Mouse (Mus musculus): ENCODE measurements at regions not wholly inside any gene's neighbourhood (a gene's known extent, or its start where the extent isn't known, plus 50 kb on each side); places are given as distances from the start of the nearest gene placed in this dataset.

DNA sequence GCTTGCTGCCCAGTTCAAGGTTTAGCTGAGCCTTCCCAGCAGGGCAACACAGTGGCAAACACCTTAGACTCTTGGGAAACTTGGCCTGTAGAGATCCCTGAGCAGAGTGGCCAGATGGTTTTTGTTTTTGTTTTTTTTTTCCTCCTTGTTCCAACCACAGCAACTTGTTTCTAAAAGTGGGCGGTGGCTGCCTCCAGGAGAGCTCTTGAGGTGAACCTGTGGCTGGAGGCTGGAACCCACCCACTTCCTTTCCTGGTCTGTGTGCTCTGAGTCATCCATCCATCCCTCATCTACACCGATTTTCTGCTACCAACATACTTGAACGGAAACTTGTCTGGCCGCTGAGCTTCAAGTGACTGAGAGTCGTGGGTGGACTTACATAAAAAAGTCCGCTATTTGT, 107.4 kb upstream of the Fut8 start:
- ATAC-seq (ENCODE audit: low read depth): peak; percentile 74
- H3K4me1 ChIP-seq (replicated peaks; ENCODE audit: control insufficient read depth, insufficient read depth, low read length): peaks cover 11% of the 10 kb centered on the region; the same call in 1 of the 2 replicates
- no peaks in the 10 kb centered on the region for H3K36me3 ChIP-seq (ENCODE audit: control insufficient read depth, insufficient read depth, low read length)
- 41% methylated on average over 6 of the region's 6 CpGs for WGBS
- no peak overlapping the region for H3K4me3 ChIP-seq (ENCODE audit: low read length)
- 0 out of 2 replicates have a peak overlapping the region, but pooled peaks have one; percentile 5 for H3K27ac ChIP-seq (ENCODE audit: low read length)
- H3K27me3 ChIP-seq (ENCODE audit: control insufficient read depth, insufficient read depth, low read depth, low read length): no peaks in the 10 kb centered on the region
- peaks cover 2% of the 10 kb centered on the region; the same call in 1 of the 2 replicates for H3K9me3 ChIP-seq (ENCODE audit: control insufficient read depth, low read length)
- no peak overlapping the region for H3K4me2 ChIP-seq (ENCODE audit: low read depth, low read length)
- H3K9ac ChIP-seq (ENCODE audit: low read length): no peak overlapping the region

- Histone ChIP-seq H3K9me3 (ENCODE audit: control insufficient read depth, low read length) (peaks cover 2% of the 10 kb centered on the region; the same call in 1 of the 2 replicates), H3K27me3 (ENCODE audit: control insufficient read depth, insufficient read depth, low read depth, low read length) (no peaks in the 10 kb centered on the region), H3K4me3 (ENCODE audit: low read length) (no peak overlapping the region), H3K4me1 (replicated peaks; ENCODE audit: control insufficient read depth, insufficient read depth, low read length) (no peaks in the 10 kb centered on the region), H3K27ac (ENCODE audit: low read length) (no peak overlapping the region), H3K4me2 (ENCODE audit: low read depth, low read length) (no peak overlapping the region), H3K36me3 (ENCODE audit: control insufficient read depth, insufficient read depth, low read length) (no peaks in the 10 kb centered on the region), H3K9ac (ENCODE audit: low read length) (no peak overlapping the region)
- 33% methylated on average over 1 of the region's 1 CpGs for WGBS
- ATAC-seq (ENCODE audit: low read depth): no peak
Measured at GRCm38 (mm10) chr12:77124267-77124666, 113.7 kb upstream of the Fut8 start.

GRCm38 (mm10) chr12:77113516-77113915, 124.4 kb upstream of the Fut8 start:
- Histone ChIP-seq H3K9ac (ENCODE audit: low read length) (no peak overlapping the region), H3K4me1 (replicated peaks; ENCODE audit: control insufficient read depth, insufficient read depth, low read length) (no peaks in the 10 kb centered on the region), H3K27ac (ENCODE audit: low read length) (no peak overlapping the region), H3K9me3 (ENCODE audit: control insufficient read depth, low read length) (no peaks in the 10 kb centered on the region), H3K4me2 (ENCODE audit: low read depth, low read length) (no peak overlapping the region), H3K27me3 (ENCODE audit: control insufficient read depth, insufficient read depth, low read depth, low read length) (no peaks in the 10 kb centered on the region), H3K36me3 (ENCODE audit: control insufficient read depth, insufficient read depth, low read length) (no peaks in the 10 kb centered on the region), H3K4me3 (ENCODE audit: low read length) (no peak overlapping the region)
- WGBS: 63% methylated on average over 2 of the region's 2 CpGs
- no peak for ATAC-seq (ENCODE audit: low read depth)

- Histone ChIP-seq H3K27ac (ENCODE audit: low read length) (no peak overlapping the region), H3K9me3 (ENCODE audit: control insufficient read depth, low read length) (no peaks in the 10 kb centered on the region), H3K27me3 (ENCODE audit: control insufficient read depth, insufficient read depth, low read depth, low read length) (no peaks in the 10 kb centered on the region), H3K4me1 (replicated peaks; ENCODE audit: control insufficient read depth, insufficient read depth, low read length) (no peaks in the 10 kb centered on the region), H3K9ac (ENCODE audit: low read length) (no peak overlapping the region), H3K36me3 (ENCODE audit: control insufficient read depth, insufficient read depth, low read length) (no peaks in the 10 kb centered on the region), H3K4me2 (ENCODE audit: low read depth, low read length) (no peak overlapping the region), H3K4me3 (ENCODE audit: low read length) (no peak overlapping the region)
- ATAC-seq (ENCODE audit: low read depth): no peak
- 63% methylated on average over 2 of the region's 2 CpGs for WGBS
Measured at GRCm38 (mm10) chr12:77112133-77112532, 125.8 kb upstream of the Fut8 start.

GRCm38 (mm10) chr12:77107251-77107650, 130.7 kb upstream of the Fut8 start:
- 67% methylated on average over 3 of the region's 3 CpGs for WGBS
- H3K9ac ChIP-seq (ENCODE audit: low read length): no peak overlapping the region
- ATAC-seq (ENCODE audit: low read depth): no peak

DNA sequence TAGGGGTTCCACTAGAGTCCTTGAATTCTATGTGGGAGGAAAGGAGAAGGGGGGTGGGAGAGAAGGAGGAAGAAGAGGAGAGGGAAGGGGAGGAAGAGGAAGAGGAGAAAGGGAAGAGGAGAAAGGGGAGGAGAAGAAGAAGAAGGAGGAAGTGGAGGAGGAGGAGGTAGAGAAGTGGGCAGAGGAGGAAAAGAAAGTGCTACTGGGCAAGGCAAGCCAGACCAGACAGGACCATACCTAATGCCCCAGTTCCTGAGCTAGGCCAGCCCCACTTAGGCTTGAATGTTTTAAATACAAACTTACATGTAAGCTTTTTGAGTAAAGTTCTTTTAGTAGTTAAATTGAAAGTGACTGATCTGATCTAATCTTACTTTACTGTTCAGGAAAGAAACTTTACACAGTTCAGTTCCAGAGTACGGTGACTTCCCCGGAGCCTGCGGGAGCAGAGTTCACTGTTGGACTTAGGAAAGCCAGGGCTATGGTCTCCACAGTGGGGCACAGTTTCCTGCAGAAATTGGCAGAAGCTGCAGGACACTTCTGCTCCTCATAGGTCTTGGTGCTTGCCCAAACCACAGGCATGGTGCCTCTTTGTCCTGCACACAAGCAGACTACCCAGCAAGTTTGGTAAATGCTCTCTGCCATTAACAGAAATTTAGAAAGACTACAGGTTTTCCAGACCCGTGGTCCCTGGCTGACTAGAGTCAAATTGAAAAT, 131.9 kb upstream of the Fut8 start:
- 79% methylated on average over 4 of the region's 4 CpGs for WGBS
- Histone ChIP-seq H3K36me3 (ENCODE audit: control insufficient read depth, insufficient read depth, low read length) (no peaks in the 10 kb centered on the region), H3K4me3 (ENCODE audit: low read length) (no peak overlapping the region), H3K4me1 (replicated peaks; ENCODE audit: control insufficient read depth, insufficient read depth, low read length) (no peaks in the 10 kb centered on the region), H3K9ac (ENCODE audit: low read length) (no peak overlapping the region), H3K4me2 (ENCODE audit: low read depth, low read length) (no peak overlapping the region), H3K27ac (ENCODE audit: low read length) (no peak overlapping the region), H3K9me3 (ENCODE audit: control insufficient read depth, low read length) (no peaks in the 10 kb centered on the region), H3K27me3 (ENCODE audit: control insufficient read depth, insufficient read depth, low read depth, low read length) (no peaks in the 10 kb centered on the region)
- no peak for ATAC-seq (ENCODE audit: low read depth)

More at GRCm38 (mm10) chr12:77107251-77107650, 130.7 kb upstream of the Fut8 start:
- Histone ChIP-seq H3K4me1 (replicated peaks; ENCODE audit: control insufficient read depth, insufficient read depth, low read length) (no peaks in the 10 kb centered on the region), H3K4me2 (ENCODE audit: low read depth, low read length) (no peak overlapping the region), H3K9me3 (ENCODE audit: control insufficient read depth, low read length) (no peaks in the 10 kb centered on the region), H3K27me3 (ENCODE audit: control insufficient read depth, insufficient read depth, low read depth, low read length) (no peaks in the 10 kb centered on the region), H3K36me3 (ENCODE audit: control insufficient read depth, insufficient read depth, low read length) (no peaks in the 10 kb centered on the region), H3K27ac (ENCODE audit: low read length) (no peak overlapping the region), H3K4me3 (ENCODE audit: low read length) (no peak overlapping the region)

DNA sequence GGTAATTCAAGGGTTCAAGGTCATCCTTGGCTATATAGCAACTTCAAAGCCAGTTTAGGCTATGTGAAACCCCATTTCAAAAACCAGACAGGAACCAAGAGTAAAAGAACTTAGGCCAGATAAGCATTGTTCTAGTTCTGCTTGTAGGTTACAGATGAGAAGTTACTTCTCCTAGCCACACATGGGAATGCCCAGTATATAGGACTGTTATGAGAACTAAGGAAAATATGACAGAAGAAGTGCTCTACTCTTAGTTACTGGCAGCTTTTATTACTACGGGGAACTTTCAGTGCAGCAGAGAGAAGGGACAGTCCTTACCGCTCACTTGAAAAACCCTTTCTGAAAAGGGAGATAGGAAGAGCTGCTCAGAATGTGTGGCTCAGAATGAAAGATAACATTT, 137.4 kb upstream of the Fut8 start:
- no peak overlapping the region for H3K4me2 ChIP-seq (ENCODE audit: low read depth, low read length)
- no peaks in the 10 kb centered on the region for H3K36me3 ChIP-seq (ENCODE audit: control insufficient read depth, insufficient read depth, low read length)
- no peaks in the 10 kb centered on the region for H3K9me3 ChIP-seq (ENCODE audit: control insufficient read depth, low read length)
- 91% methylated on average over 2 of the region's 2 CpGs for WGBS
- no peaks in the 10 kb centered on the region for H3K4me1 ChIP-seq (replicated peaks; ENCODE audit: control insufficient read depth, insufficient read depth, low read length)
- H3K27ac ChIP-seq (ENCODE audit: low read length): no peak overlapping the region
- no peak for ATAC-seq (ENCODE audit: low read depth)
- no peak overlapping the region for H3K9ac ChIP-seq (ENCODE audit: low read length)
- no peak overlapping the region for H3K4me3 ChIP-seq (ENCODE audit: low read length)
- no peaks in the 10 kb centered on the region for H3K27me3 ChIP-seq (ENCODE audit: control insufficient read depth, insufficient read depth, low read depth, low read length)

DNA sequence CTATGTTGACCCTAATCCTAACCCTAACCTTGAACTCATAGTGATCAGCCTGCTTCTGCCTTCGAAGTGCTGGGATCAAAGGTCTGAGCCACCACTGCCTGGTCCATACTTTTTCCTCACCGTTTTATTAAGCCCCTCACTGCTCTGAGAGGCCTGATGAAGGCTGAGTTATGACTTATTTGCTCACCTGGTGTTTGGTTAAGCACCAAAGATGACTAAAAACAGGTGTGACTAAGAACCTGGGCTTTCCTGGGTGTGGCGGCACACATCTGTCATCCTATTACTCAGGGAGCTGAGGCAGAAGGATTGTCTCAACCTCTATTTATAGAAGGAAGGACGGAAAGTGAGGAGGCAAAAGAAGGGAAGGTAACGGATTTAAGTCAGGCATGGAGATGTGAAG, 137.5 kb upstream of the Max start:
- H3K27me3 ChIP-seq (ENCODE audit: control insufficient read depth, insufficient read depth, low read depth, low read length): no peaks in the 10 kb centered on the region
- H3K36me3 ChIP-seq (ENCODE audit: control insufficient read depth, insufficient read depth, low read length): no peaks in the 10 kb centered on the region
- WGBS: 75% methylated on average over 5 of the region's 5 CpGs
- H3K4me3 ChIP-seq (ENCODE audit: low read length): no peak overlapping the region
- no peak overlapping the region for H3K4me2 ChIP-seq (ENCODE audit: low read depth, low read length)
- no peak overlapping the region for H3K9ac ChIP-seq (ENCODE audit: low read length)
- H3K4me1 ChIP-seq (replicated peaks; ENCODE audit: control insufficient read depth, insufficient read depth, low read length): no peaks in the 10 kb centered on the region
- H3K9me3 ChIP-seq (ENCODE audit: control insufficient read depth, low read length): no peaks in the 10 kb centered on the region
- ATAC-seq (ENCODE audit: low read depth): no peak
- no peak overlapping the region for H3K27ac ChIP-seq (ENCODE audit: low read length)

- Histone ChIP-seq H3K9me3 (ENCODE audit: control insufficient read depth, low read length) (no peaks in the 10 kb centered on the region), H3K27ac (ENCODE audit: low read length) (no peak overlapping the region), H3K27me3 (ENCODE audit: control insufficient read depth, insufficient read depth, low read depth, low read length) (no peaks in the 10 kb centered on the region), H3K4me3 (ENCODE audit: low read length) (no peak overlapping the region), H3K4me2 (ENCODE audit: low read depth, low read length) (no peak overlapping the region), H3K36me3 (ENCODE audit: control insufficient read depth, insufficient read depth, low read length) (no peaks in the 10 kb centered on the region), H3K4me1 (replicated peaks; ENCODE audit: control insufficient read depth, insufficient read depth, low read length) (no peaks in the 10 kb centered on the region), H3K9ac (ENCODE audit: low read length) (no peak overlapping the region)
- ATAC-seq (ENCODE audit: low read depth): no peak
- 82% methylated on average over 4 of the region's 4 CpGs for WGBS
Measured at GRCm38 (mm10) chr12:77098821-77099220, 136.8 kb upstream of the Max start.

Data from lung, embryonic 16.5 days (tissue).